Mouse (Mus musculus) liver, embryonic 12.5 days (tissue): ENCODE data around the gene Zfp791. TPM values are rescaled to one million over a fixed set of nuclear protein-coding genes. Genes with fewer than 3 reads are reported as not detected.
"Not testable (repeated sequence)": the region's sequence is repeated elsewhere in the genome, so short reads cannot be mapped to it uniquely, and the experiment has no call there.

Experiments used
- ATAC-seq: fragments of 200-750 bp; cut with Nextera tagmentation; 2 replicates; pipeline ENCODE4 v1.8.0; 2017; ENCODE audit warnings: moderate number of reproducible peaks, mild to moderate bottlenecking, moderate library complexity
- H3K27ac ChIP-seq: fragments of 300-500 bp; sonication (generic); 2 replicates; pipeline ENCODE4 v1.5.1; 2016; ENCODE audit warnings: mild to moderate bottlenecking
- H3K27me3 ChIP-seq: fragments of 300-500 bp; sonication (generic); replicated peaks from 2 replicates; pipeline ENCODE4 v1.6.1; 2016; ENCODE audit warnings: mild to moderate bottlenecking, moderate library complexity
- H3K36me3 ChIP-seq: fragments of 300-500 bp; sonication (generic); 2 replicates; pipeline ENCODE4 v1.6.1; 2016; ENCODE audit warnings: mild to moderate bottlenecking, moderate library complexity
- H3K4me1 ChIP-seq: fragments of 300-500 bp; sonication (generic); 2 replicates; pipeline ENCODE4 v1.6.1; 2016
- H3K4me2 ChIP-seq: fragments of 300-500 bp; sonication (generic); 2 replicates; pipeline ENCODE4 v1.6.1; 2016; ENCODE audit warnings: mild to moderate bottlenecking, moderate library complexity
- H3K4me3 ChIP-seq: fragments of 300-500 bp; sonication (generic); 2 replicates; pipeline ENCODE4 v1.5.1; 2016; ENCODE audit warnings: mild to moderate bottlenecking, moderate library complexity
- H3K9ac ChIP-seq: fragments of 300-500 bp; sonication (generic); 2 replicates; pipeline ENCODE4 v1.6.1; 2016; ENCODE audit warnings: mild to moderate bottlenecking, moderate library complexity
- H3K9me3 ChIP-seq: fragments of 300-500 bp; sonication (generic); replicated peaks from 2 replicates; pipeline ENCODE4 v1.6.1; 2016; ENCODE audit warnings: mild to moderate bottlenecking, moderate library complexity
- WGBS: fragments of 180-500 bp; shearing (Covaris S2); methylation state at CpG from one replicate; pipeline ENCODE4 v1.1.7; 2016; ENCODE audit not compliant: insufficient replicate concordance; 5-methylcytosine and 5-hydroxymethylcytosine counted together
- polyA plus RNA-seq: library from polyadenylated mRNA; unstranded; fragments of >200 nt; fragmentation: Nextera tagmentation; extraction: Ambion mirVana; gene quantifications from 2 replicates; pipeline ENCODE4 v1.2.1, GENCODE M21; 2016

Gene Zfp791
- polyA plus RNA-seq: 0.35 and 0.66 TPM in 2 replicates

GRCm38 (mm10) chr8:85122995-85123394, at the start of gene Zfp791:
Zfp791 (minus strand) TSS chr8:85123095.
- Histone ChIP-seq H3K9ac (no peak within 1 kb of the TSS), H3K4me1 (no peaks in the 10 kb centered on the region), H3K27me3 (peaks cover 15% of the 10 kb centered on the region), H3K4me2 (no peak within 1 kb of the TSS), H3K27ac (no peak within 1 kb of the TSS), H3K36me3 (no peaks in the 10 kb centered on the region), H3K4me3 (no peak within 1 kb of the TSS), H3K9me3 (no peaks in the 10 kb centered on the region)
- ATAC-seq: no peak
- WGBS: 52% methylated on average over 3 of the region's 3 CpGs

- Histone ChIP-seq H3K4me1 (no peaks in the 10 kb centered on the region), H3K4me2 (no peak overlapping the region), H3K9me3 (no peaks in the 10 kb centered on the region), H3K27me3 (no peaks in the 10 kb centered on the region), H3K36me3 (no peaks in the 10 kb centered on the region), H3K27ac (no peak overlapping the region), H3K9ac (no peak overlapping the region), H3K4me3 (no peak overlapping the region)
- 25% methylated on average over 14 of the region's 14 CpGs for WGBS
- ATAC-seq: no peak
Observed at GRCm38 (mm10) chr8:85171291-85171690, 48.4 kb upstream of the Zfp791 start.

- Histone ChIP-seq H3K36me3 (no peaks in the 10 kb centered on the region), H3K4me1 (no peaks in the 10 kb centered on the region), H3K27me3 (no peaks in the 10 kb centered on the region), H3K4me3 (no peak within 1 kb of the TSS), H3K9me3 (peaks cover 27% of the 10 kb centered on the region), H3K4me2 (no peak within 1 kb of the TSS), H3K9ac (no peak within 1 kb of the TSS), H3K27ac (no peak within 1 kb of the TSS)
- WGBS: 60% methylated on average over 3 of the region's 3 CpGs
- ATAC-seq: no peak
Observed at GRCm38 (mm10) chr8:85151624-85152023, 28.7 kb upstream of the Zfp791 start, which contains the start of gene Cks1brt. Cks1brt (plus strand) TSS chr8:85151924.

- no peak overlapping the region for H3K4me3 ChIP-seq
- no peaks in the 10 kb centered on the region for H3K4me1 ChIP-seq
- H3K27ac ChIP-seq: no peak overlapping the region
- no peaks in the 10 kb centered on the region for H3K36me3 ChIP-seq
- H3K27me3 ChIP-seq: no peaks in the 10 kb centered on the region
- H3K9ac ChIP-seq: no peak overlapping the region
- peaks cover 9% of the 10 kb centered on the region; the same call in 1 of the 2 replicates for H3K9me3 ChIP-seq
- WGBS: 71% methylated on average over 4 of the region's 4 CpGs
- ATAC-seq: no peak
- H3K4me2 ChIP-seq: no peak overlapping the region
Observed at GRCm38 (mm10) chr8:85142516-85142915, 19.6 kb upstream of the Zfp791 start.

GRCm38 (mm10) chr8:85135690-85136089, 12.8 kb upstream of the Zfp791 start:
- not testable (repeated sequence) for H3K4me2 ChIP-seq, H3K27ac ChIP-seq, H3K27me3 ChIP-seq, ATAC-seq, H3K9me3 ChIP-seq, H3K4me3 ChIP-seq, H3K9ac ChIP-seq, H3K36me3 ChIP-seq, H3K4me1 ChIP-seq
- 70% methylated on average over 2 of the region's 2 CpGs for WGBS

GRCm38 (mm10) chr8:85132335-85132734, 9.4 kb upstream of the Zfp791 start:
- Histone ChIP-seq H3K27me3 (peaks cover 9% of the 10 kb centered on the region), H3K4me1 (no peaks in the 10 kb centered on the region), H3K9me3 (no peaks in the 10 kb centered on the region), H3K4me3 (no peak overlapping the region), H3K27ac (no peak overlapping the region), H3K36me3 (no peaks in the 10 kb centered on the region), H3K9ac (no peak overlapping the region), H3K4me2 (no peak overlapping the region)
- ATAC-seq: no peak
- 83% methylated on average over 1 of the region's 1 CpGs for WGBS

GRCm38 (mm10) chr8:85123691-85124090, 796 bp upstream of the Zfp791 start:
- H3K4me3 ChIP-seq: no peak overlapping the region
- peaks cover 12% of the 10 kb centered on the region for H3K27me3 ChIP-seq
- H3K27ac ChIP-seq: no peak overlapping the region
- H3K4me2 ChIP-seq: no peak overlapping the region
- no peak for ATAC-seq
- no peak overlapping the region for H3K9ac ChIP-seq
- no peaks in the 10 kb centered on the region for H3K36me3 ChIP-seq
- H3K4me1 ChIP-seq: no peaks in the 10 kb centered on the region
- H3K9me3 ChIP-seq: no peaks in the 10 kb centered on the region
- 81% methylated on average over 8 of the region's 8 CpGs for WGBS

- not testable (repeated sequence) for H3K4me1 ChIP-seq, ATAC-seq, H3K36me3 ChIP-seq, H3K4me2 ChIP-seq, H3K27ac ChIP-seq, H3K4me3 ChIP-seq, H3K9ac ChIP-seq, H3K9me3 ChIP-seq
- H3K27me3 ChIP-seq: peaks cover 15% of the 10 kb centered on the region
- 67% methylated on average over 5 of the region's 5 CpGs for WGBS
Observed at GRCm38 (mm10) chr8:85120251-85120650, 2.6 kb downstream of the Zfp791 start.

- Histone ChIP-seq H3K9me3 (no peaks in the 10 kb centered on the region), H3K4me2 (peak overlapping the region; percentile 58), H3K27me3 (peaks cover 15% of the 10 kb centered on the region), H3K4me3 (peak overlapping the region; percentile 47), H3K36me3 (no peaks in the 10 kb centered on the region), H3K9ac (peak overlapping the region; percentile 23; the same call in 1 of the 2 replicates), H3K27ac (no peak overlapping the region), H3K4me1 (no peaks in the 10 kb centered on the region)
- peak; percentile 21; the same call in 1 of the 2 replicates for ATAC-seq
- WGBS: 10% methylated on average over 37 of the region's 37 CpGs
Observed at GRCm38 (mm10) chr8:85119052-85119981, 3.6 kb downstream of the Zfp791 start.

GRCm38 (mm10) chr8:85116984-85117383, 5.9 kb downstream of the Zfp791 start:
- WGBS: 70% methylated on average over 7 of the region's 7 CpGs

GRCm38 (mm10) chr8:85115501-85115900, 7.4 kb downstream of the Zfp791 start:
- H3K4me1 ChIP-seq: no peaks in the 10 kb centered on the region
- H3K27ac ChIP-seq: no peak overlapping the region
- peaks cover 15% of the 10 kb centered on the region for H3K27me3 ChIP-seq
- H3K36me3 ChIP-seq: peaks cover 13% of the 10 kb centered on the region
- no peak overlapping the region for H3K4me2 ChIP-seq
- no peak overlapping the region for H3K4me3 ChIP-seq
- no peak for ATAC-seq
- H3K9ac ChIP-seq: no peak overlapping the region
- H3K9me3 ChIP-seq: no peaks in the 10 kb centered on the region
- WGBS: 37% methylated on average over 4 of the region's 4 CpGs

More at GRCm38 (mm10) chr8:85116984-85117383, 5.9 kb downstream of the Zfp791 start:
- H3K9me3 ChIP-seq: no peaks in the 10 kb centered on the region
- no peak overlapping the region for H3K27ac ChIP-seq
- H3K27me3 ChIP-seq: peaks cover 15% of the 10 kb centered on the region
- no peak overlapping the region for H3K9ac ChIP-seq
- no peak overlapping the region for H3K4me3 ChIP-seq
- no peak overlapping the region for H3K4me2 ChIP-seq
- no peaks in the 10 kb centered on the region for H3K4me1 ChIP-seq
- H3K36me3 ChIP-seq: peaks cover under 1% of the 10 kb centered on the region; the same call in 1 of the 2 replicates
- ATAC-seq: no peak

- Histone ChIP-seq H3K4me2 (no peak overlapping the region), H3K27me3 (no peaks in the 10 kb centered on the region), H3K9ac (no peak overlapping the region), H3K4me3 (no peak overlapping the region), H3K36me3 (peaks cover 24% of the 10 kb centered on the region), H3K4me1 (no peaks in the 10 kb centered on the region), H3K9me3 (no peaks in the 10 kb centered on the region), H3K27ac (no peak overlapping the region)
- WGBS: 75% methylated on average over 10 of the region's 10 CpGs
- no peak for ATAC-seq
Observed at GRCm38 (mm10) chr8:85113241-85113640, 9.7 kb downstream of the Zfp791 start.
